Mouse (Mus musculus): ENCODE measurements around the gene Suco.

DNA sequence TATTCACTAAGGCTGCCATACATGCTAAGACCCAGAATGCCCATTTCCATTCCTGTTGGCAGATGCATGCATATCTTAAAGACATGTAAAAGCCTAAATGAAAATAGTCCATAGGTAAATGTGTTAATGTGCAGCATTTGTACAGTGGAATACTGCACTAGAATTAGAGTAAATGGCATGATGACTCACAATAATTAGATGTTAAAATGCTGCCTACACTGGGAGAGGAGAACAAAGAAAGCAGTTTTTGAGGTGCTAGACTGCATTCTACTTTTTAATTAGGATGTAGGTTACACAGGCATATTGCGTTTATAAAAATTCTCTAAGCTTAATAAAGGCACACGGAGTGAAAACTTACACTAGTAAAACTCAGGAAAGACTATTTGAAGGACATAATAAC, 49.8 kb downstream of the Suco start:
- TF ChIP-seq POLR2A (IDR thresholded peaks at IDR 0.05; ENCODE audit: low read depth, low read length), result no peak
- TF ChIP-seq CTCF (IDR thresholded peaks at IDR 0.05; ENCODE audit: extremely low read depth, insufficient read depth, insufficient read length, insufficient replicate concordance), result no peak
